ENCODE assay signal across 8 mouse cellular contexts in genomic region chr6:125145001-125145400, GRCm38 (mm10). TPM values are rescaled to one million over a fixed set of nuclear protein-coding genes. Genes with fewer than 3 reads are reported as not detected.
DNase-seq lines count a peak whose midpoint lies in the region; ATAC-seq lines count a peak whose summit lies in the region.

Iffo1 (plus strand) TSS chr6:125145241.

- H3K36me3 ChIP-seq in hindbrain, embryonic 13.5 days, result peaks cover 42% of the 10 kb centered on the region

- peak within 1 kb of the TSS; percentile 95 for H3K27ac ChIP-seq in hindbrain, embryonic 13.5 days

- 0% methylated on average over 16 of the region's 16 CpGs for WGBS in hindbrain, embryonic 13.5 days

- H3K9ac ChIP-seq in hindbrain, embryonic 13.5 days, result peak within 1 kb of the TSS; percentile 97

- ATAC-seq in hindbrain, embryonic 13.5 days (ENCODE audit: low FRiP score), result peak; percentile 95

- peaks cover 49% of the 10 kb centered on the region for H3K4me1 ChIP-seq in hindbrain, embryonic 13.5 days (replicated peaks)

- H3K27me3 ChIP-seq in hindbrain, embryonic 13.5 days, result no peaks in the 10 kb centered on the region

- peak within 1 kb of the TSS; percentile 90 for H3K4me3 ChIP-seq in hindbrain, embryonic 13.5 days

- peak within 1 kb of the TSS; percentile 95 for H3K4me2 ChIP-seq in hindbrain, embryonic 13.5 days

- no peaks in the 10 kb centered on the region for H3K9me3 ChIP-seq in hindbrain, embryonic 13.5 days

- DNase-seq in WW6 (ENCODE audit: low read depth, low spot score), result peak; percentile 97
- DNase-seq in cerebellum, postnatal 25 days, result peak; percentile 91 to 94
- peak; percentile 85 to 87 for DNase-seq in frontal cortex, postnatal 25 days (ENCODE audit: low spot score in 2 of 2)
- DNase-seq in layer of hippocampus, postnatal 36 days, result peak; percentile 90 to 91
- DNase-seq in lung, postnatal 25 days (ENCODE audit: low spot score), result peak; percentile 92
- DNase-seq in retina, embryonic 14.5 days (ENCODE audit: low spot score), result peak; percentile 94
- peak; percentile 81 to 87 for DNase-seq in thymus, postnatal 36 days

RNA-seq across cellular contexts. Expression of gene Iffo1, which starts in this region (rescaled TPM):
- polyA plus RNA-seq in hindbrain, embryonic 13.5 days (2015; fragmentation: Nextera tagmentation; extraction: Ambion mirVana), result 17.2 and 19.7 TPM in 2 replicates
- 10 to 100 TPM; 67.5 to 68.9 TPM for total RNA-seq in layer of hippocampus, postnatal 36 days (2021)

Comparison
In these comparisons a context has a peak if more than half of its experiments do, and no peak if none do; other contexts are left out.
1. Peak in every context shown above with its lines: DNase-seq, ATAC-seq, H3K4me3 ChIP-seq and H3K27ac ChIP-seq.